Mouse (Mus musculus): ENCODE results near the gene Gpr68. TPM values are rescaled to one million over a fixed set of nuclear protein-coding genes. Genes with fewer than 3 reads are reported as not detected.

Gene Gpr68
- polyA plus RNA-seq (2011; ENCODE audit: insufficient read depth, insufficient read length, low replicate concordance, missing spikeins): 1.4 TPM in 1 of 2 replicates, not detected in the other

DNA sequence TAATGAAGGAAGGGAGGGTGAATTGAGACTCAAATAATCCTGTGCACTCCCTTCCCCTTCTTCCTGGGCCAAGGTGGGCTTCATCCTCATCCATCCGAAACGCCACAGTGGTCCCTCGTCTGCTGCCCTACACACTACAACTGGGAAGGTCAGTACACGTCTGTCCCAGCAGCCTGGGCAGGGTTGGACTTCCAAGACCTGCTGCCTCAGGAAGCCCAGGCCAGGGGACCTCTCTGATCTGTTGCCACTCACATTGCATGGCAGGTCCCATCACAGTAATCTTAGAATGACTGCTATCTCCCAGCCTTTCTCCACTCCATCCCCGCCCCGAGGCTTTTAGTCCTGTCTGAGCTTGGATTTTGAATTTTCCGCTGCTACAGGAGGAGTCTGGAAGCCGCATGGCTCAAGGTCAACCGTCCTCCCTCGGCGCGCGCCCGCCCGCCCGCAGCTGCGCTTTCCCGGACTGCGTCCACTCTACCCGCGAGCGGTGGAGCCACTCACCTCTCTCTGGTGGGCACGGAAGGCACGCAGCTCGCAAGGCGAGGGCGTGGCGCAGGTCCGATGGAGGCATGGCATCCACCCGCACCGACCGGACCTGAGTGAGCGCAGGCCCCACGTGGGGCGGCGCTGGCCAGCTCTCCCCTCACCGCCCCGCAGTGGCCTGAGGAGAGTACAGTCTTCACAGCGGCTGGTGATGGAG is at the start of gene Gpr68:
Gene Gpr68, minus strand, starts transcription at position 601 of the 700 bp plus-strand sequence.
- TF ChIP-seq POLR2A (IDR thresholded peaks at IDR 0.05; ENCODE audit: borderline replicate concordance, control insufficient read depth, low read depth, low read length): no peak
- TF ChIP-seq CTCF (IDR thresholded peaks at IDR 0.05; ENCODE audit: control insufficient read depth, insufficient read depth, low read length): no peak
- no peak within 1 kb of the TSS for H3K27ac ChIP-seq (ENCODE audit: control insufficient read depth, insufficient read depth, low read depth, low read length, poor library complexity)
- no peaks in the 10 kb centered on the region; the same call in 1 of the 2 replicates for H3K4me1 ChIP-seq (ENCODE audit: control insufficient read depth, insufficient read depth, low read length)
- H3K4me3 ChIP-seq (replicated peaks; ENCODE audit: control insufficient read depth, low read depth, low read length): no peak within 1 kb of the TSS
- 7% methylated on average over 39 of the region's 39 CpGs for WGBS

DNA sequence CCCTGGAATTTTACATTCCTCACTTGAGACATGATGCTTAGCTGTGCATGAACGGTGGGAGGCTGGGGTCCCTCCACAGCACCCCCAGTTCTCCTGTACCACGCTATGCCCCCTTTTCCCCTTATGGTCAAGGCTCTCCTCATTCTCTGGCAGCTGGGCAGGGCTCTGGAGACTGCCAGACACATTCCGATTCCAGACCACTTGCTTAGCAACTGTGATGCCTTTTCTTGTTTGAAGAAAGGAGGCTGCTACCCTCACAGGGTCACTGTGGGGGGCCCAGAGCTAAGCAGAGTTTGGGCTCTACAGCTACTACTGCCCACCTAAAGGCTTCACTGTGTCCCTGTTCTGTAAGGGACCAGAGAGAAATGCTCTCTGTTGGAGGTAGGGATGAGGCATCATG is 49.3 kb upstream of the Gpr68 start:
- Histone ChIP-seq H3K4me3 (replicated peaks; ENCODE audit: control insufficient read depth, low read depth, low read length) (no peak overlapping the region), H3K4me1 (ENCODE audit: control insufficient read depth, insufficient read depth, low read length) (peaks cover 13% of the 10 kb centered on the region), H3K27ac (ENCODE audit: control insufficient read depth, insufficient read depth, low read depth, low read length, poor library complexity) (peak overlapping the region; percentile 82)
- TF ChIP-seq CTCF (IDR thresholded peaks at IDR 0.05; ENCODE audit: control insufficient read depth, insufficient read depth, low read length): no peak
- no peak for TF ChIP-seq POLR2A (IDR thresholded peaks at IDR 0.05; ENCODE audit: borderline replicate concordance, control insufficient read depth, low read depth, low read length)
- WGBS: 81% methylated on average over 3 of the region's 3 CpGs

DNA sequence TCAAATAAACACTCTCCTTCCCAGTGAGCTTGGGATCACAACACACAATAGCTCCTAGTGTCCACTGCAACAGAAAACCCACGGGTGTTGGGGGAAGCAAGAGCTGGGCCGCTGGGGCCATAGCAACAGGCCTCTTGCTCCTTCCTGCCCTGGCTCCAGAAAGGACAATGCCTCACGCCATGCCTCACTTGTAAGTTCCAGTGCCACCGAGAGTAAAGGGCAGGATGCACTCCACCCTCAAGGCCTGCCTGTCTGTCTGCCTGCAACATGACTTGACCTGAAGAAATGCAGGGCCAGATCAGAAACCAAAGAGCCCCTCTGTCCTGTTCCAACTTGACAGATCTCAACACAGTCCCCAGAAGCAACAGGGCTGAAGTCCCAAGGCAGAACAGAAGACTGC is 48.8 kb upstream of the Gpr68 start:
- Histone ChIP-seq H3K4me3 (replicated peaks; ENCODE audit: control insufficient read depth, low read depth, low read length) (no peak overlapping the region), H3K4me1 (ENCODE audit: control insufficient read depth, insufficient read depth, low read length) (peaks cover 13% of the 10 kb centered on the region), H3K27ac (ENCODE audit: control insufficient read depth, insufficient read depth, low read depth, low read length, poor library complexity) (peak overlapping the region; percentile 82)
- no peak for TF ChIP-seq CTCF (IDR thresholded peaks at IDR 0.05; ENCODE audit: control insufficient read depth, insufficient read depth, low read length)
- TF ChIP-seq POLR2A (IDR thresholded peaks at IDR 0.05; ENCODE audit: borderline replicate concordance, control insufficient read depth, low read depth, low read length): no peak
- WGBS: 71% methylated on average over 4 of the region's 4 CpGs

DNA sequence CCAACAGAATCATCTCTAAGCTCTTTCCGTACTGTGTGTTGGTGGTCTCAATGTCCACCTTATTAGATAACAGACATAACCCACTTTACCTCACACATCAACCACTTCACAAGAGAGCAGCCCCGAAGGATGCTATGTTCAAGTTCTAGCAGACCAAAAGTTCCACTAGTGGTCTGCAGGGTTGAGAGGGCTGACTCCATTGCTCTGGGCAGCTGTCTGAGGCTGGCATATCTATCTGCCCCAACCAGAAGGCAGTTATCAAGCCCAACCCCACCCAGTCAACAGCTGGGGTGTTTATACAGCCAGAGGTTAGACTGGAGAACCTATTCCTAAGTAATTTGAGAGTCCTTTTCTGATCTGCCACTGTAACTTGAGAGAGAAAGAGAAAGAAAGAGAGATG is 48.0 kb upstream of the Gpr68 start:
- WGBS: 68% methylated on average over 2 of the region's 2 CpGs
- Histone ChIP-seq H3K4me3 (replicated peaks; ENCODE audit: control insufficient read depth, low read depth, low read length) (no peak overlapping the region), H3K27ac (ENCODE audit: control insufficient read depth, insufficient read depth, low read depth, low read length, poor library complexity) (peak overlapping the region; percentile 82), H3K4me1 (ENCODE audit: control insufficient read depth, insufficient read depth, low read length) (peaks cover 13% of the 10 kb centered on the region)
- TF ChIP-seq POLR2A (IDR thresholded peaks at IDR 0.05; ENCODE audit: borderline replicate concordance, control insufficient read depth, low read depth, low read length) (no peak), CTCF (IDR thresholded peaks at IDR 0.05; ENCODE audit: control insufficient read depth, insufficient read depth, low read length) (no peak)

DNA sequence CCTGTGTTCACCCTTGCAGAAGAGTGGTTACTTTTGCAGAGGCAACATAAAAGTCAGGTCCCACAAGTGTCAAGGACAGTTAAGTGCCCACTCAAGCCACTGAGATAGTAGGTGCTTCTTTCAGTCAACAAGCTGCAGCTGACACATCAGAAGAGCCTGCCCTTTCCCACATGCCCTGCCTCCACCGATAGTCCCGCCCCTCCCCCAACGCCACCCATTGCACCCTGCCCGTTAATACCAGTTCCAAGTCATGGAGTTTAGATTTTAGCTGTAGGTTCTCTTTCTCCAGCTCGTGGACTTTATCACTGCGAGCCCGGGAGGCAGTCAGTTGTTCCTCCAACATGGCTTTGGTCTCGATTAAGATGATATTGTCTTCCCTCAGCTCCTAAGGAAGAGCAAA is 45.9 kb upstream of the Gpr68 start:
- H3K4me1 ChIP-seq (ENCODE audit: control insufficient read depth, insufficient read depth, low read length): peaks cover 9% of the 10 kb centered on the region; the same call in 1 of the 2 replicates
- H3K4me3 ChIP-seq (replicated peaks; ENCODE audit: control insufficient read depth, low read depth, low read length): no peak overlapping the region
- 73% methylated on average over 8 of the region's 8 CpGs for WGBS
- TF ChIP-seq CTCF (IDR thresholded peaks at IDR 0.05; ENCODE audit: control insufficient read depth, insufficient read depth, low read length) (no peak), POLR2A (IDR thresholded peaks at IDR 0.05; ENCODE audit: borderline replicate concordance, control insufficient read depth, low read depth, low read length) (no peak)
- H3K27ac ChIP-seq (ENCODE audit: control insufficient read depth, insufficient read depth, low read depth, low read length, poor library complexity): peak overlapping the region; percentile 17

DNA sequence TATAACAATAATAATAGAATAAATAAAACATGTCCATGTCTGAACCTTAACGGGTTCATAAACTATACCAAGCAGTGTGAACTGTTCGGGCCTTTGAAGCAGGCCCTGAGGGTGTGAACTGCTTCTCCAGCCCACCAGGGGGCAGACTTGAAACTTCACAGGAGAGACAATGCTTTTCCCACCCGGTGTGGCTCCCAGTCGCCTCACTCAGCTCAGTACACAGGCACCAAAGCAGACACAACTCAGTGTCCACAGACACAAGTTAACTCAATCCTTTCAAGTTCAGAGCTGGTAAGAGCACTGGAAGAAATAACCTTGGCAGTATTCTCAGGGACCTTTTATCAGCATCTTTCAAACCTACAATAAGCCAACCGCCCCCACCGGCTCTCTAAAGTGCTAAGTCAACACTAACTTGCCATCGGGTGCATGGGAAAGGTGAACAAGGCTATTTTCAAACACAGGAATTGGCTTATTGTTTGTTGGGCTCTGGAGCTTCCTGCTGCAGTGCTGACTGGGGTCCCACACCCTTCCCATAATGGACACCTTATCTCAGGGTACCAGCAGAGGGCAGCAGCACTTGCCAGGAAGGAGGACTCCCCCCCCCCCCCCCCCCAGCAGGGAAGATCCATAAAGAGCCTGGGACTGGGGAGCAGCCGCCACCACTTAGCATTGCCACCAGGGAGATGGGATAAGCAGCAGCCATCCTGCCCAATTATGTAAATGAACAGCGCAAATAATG is 44.4 kb upstream of the Gpr68 start:
- WGBS: 32% methylated on average over 9 of the region's 9 CpGs
- Histone ChIP-seq H3K27ac (ENCODE audit: control insufficient read depth, insufficient read depth, low read depth, low read length, poor library complexity) (no peak overlapping the region), H3K4me3 (replicated peaks; ENCODE audit: control insufficient read depth, low read depth, low read length) (no peak overlapping the region), H3K4me1 (ENCODE audit: control insufficient read depth, insufficient read depth, low read length) (peaks cover 4% of the 10 kb centered on the region; the same call in 1 of the 2 replicates)
- TF ChIP-seq CTCF (IDR thresholded peaks at IDR 0.05; ENCODE audit: control insufficient read depth, insufficient read depth, low read length): peak; percentile 91
- TF ChIP-seq POLR2A (IDR thresholded peaks at IDR 0.05; ENCODE audit: borderline replicate concordance, control insufficient read depth, low read depth, low read length): no peak

DNA sequence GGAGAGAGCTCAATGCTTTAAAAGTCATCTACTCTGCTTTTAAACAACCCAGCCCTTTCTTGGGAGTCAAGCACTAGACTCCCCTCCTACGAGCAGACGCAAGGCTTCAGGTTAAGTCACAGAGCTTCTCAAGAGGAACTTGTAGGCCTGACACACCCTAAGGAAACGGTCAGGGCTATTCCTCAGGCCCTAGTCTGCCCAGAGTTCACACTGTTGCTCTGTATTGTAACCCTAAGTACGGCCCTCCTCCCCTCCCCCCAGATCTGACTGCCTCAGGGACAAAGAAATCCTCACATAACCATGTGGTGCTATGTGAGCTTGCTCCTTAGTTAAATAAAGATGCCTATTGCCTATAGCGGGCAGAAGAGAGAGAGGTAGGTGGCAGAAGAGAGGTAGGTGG is 41.1 kb upstream of the Gpr68 start:
- Histone ChIP-seq H3K27ac (ENCODE audit: control insufficient read depth, insufficient read depth, low read depth, low read length, poor library complexity) (no peak overlapping the region), H3K4me3 (replicated peaks; ENCODE audit: control insufficient read depth, low read depth, low read length) (no peak overlapping the region), H3K4me1 (ENCODE audit: control insufficient read depth, insufficient read depth, low read length) (no peaks in the 10 kb centered on the region; the same call in 1 of the 2 replicates)
- TF ChIP-seq POLR2A (IDR thresholded peaks at IDR 0.05; ENCODE audit: borderline replicate concordance, control insufficient read depth, low read depth, low read length): no peak
- TF ChIP-seq CTCF (IDR thresholded peaks at IDR 0.05; ENCODE audit: control insufficient read depth, insufficient read depth, low read length): no peak
- WGBS: 87% methylated on average over 5 of the region's 5 CpGs

DNA sequence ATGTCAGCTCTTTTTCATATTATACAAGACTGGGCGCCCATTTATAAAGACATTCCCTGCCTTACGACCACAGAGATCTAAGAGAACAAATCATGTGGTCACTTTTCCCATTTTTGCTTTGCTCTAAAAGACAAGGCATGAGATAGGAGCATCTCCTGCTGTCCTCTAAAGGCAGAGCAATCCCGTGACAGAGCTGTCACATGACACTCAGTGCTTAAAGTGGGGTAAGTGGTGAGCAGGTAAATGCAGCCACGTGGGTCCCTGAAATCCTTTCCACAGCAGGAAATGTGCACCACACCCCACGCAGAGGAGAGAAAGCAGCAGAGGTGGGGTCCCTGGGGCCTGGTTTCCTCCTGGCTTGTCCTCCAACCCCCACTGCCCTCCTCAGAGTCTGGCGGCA is 40.0 kb upstream of the Gpr68 start:
- no peaks in the 10 kb centered on the region; the same call in 1 of the 2 replicates for H3K4me1 ChIP-seq (ENCODE audit: control insufficient read depth, insufficient read depth, low read length)
- no peak overlapping the region for H3K4me3 ChIP-seq (replicated peaks; ENCODE audit: control insufficient read depth, low read depth, low read length)
- TF ChIP-seq POLR2A (IDR thresholded peaks at IDR 0.05; ENCODE audit: borderline replicate concordance, control insufficient read depth, low read depth, low read length): no peak
- TF ChIP-seq CTCF (IDR thresholded peaks at IDR 0.05; ENCODE audit: control insufficient read depth, insufficient read depth, low read length): no peak
- H3K27ac ChIP-seq (ENCODE audit: control insufficient read depth, insufficient read depth, low read depth, low read length, poor library complexity): no peak overlapping the region
- 89% methylated on average over 6 of the region's 6 CpGs for WGBS

Data from bone marrow, adult 2 months (tissue).